Mouse (Mus musculus) MEL (cell line): ENCODE results near the gene Dlg2. TPM values are rescaled to one million over a fixed set of nuclear protein-coding genes. Genes with fewer than 3 reads are reported as not detected.

Source experiments
- DNase-seq: peaks from one replicate; pipeline ENCODE4 v3.0.0; 2011; ENCODE audit warnings: low read depth, low spot score
- H3K27ac ChIP-seq: 2 replicates; pipeline ENCODE4 v1.5.1; 2012; ENCODE audit warnings: low read depth, mild to moderate bottlenecking, control low read depth, low read length, moderate library complexity; ENCODE audit not compliant: control insufficient read depth
- H3K27me3 ChIP-seq, 2 experiments: fragments of 150-350 bp in 1 of 2; sonication (generic) in 1 of 2; 2 replicates each; pipeline ENCODE4 v1.6.1; 2012; ENCODE audit warnings: low read length in 2 of 2, mild to moderate bottlenecking in 2 of 2, improper control_type of control experiment in 1 of 2, moderate library complexity in 1 of 2; ENCODE audit not compliant: insufficient read depth in 2 of 2, control insufficient read depth in 1 of 2
- H3K36me3 ChIP-seq, 2 experiments: 2 replicates each; pipeline ENCODE4 v1.6.1; 2012 to 2014; ENCODE audit warnings: low read length in 2 of 2, improper control_type of control experiment in 1 of 2, inconsistent platforms in 1 of 2, mild to moderate bottlenecking in 1 of 2; ENCODE audit not compliant: insufficient read depth in 2 of 2, control insufficient read depth in 1 of 2
- H3K4me1 ChIP-seq, 2 experiments: fragments of 150-350 bp in 1 of 2; sonication (generic) in 1 of 2; 2 replicates each; pipeline ENCODE4 v1.6.1; 2012; ENCODE audit warnings: low read length in 2 of 2, improper control_type of control experiment in 1 of 2, mild to moderate bottlenecking in 1 of 2; ENCODE audit not compliant: insufficient read depth in 2 of 2, control insufficient read depth in 1 of 2
- H3K4me3 ChIP-seq, 2 experiments: fragments of 150-350 bp in 1 of 2; sonication (generic) in 1 of 2; 2 replicates each; pipeline ENCODE4 v1.5.1; 2012; ENCODE audit warnings: low read depth in 2 of 2, low read length in 2 of 2, mild to moderate bottlenecking in 2 of 2, moderate library complexity in 2 of 2, control low read depth in 1 of 2, improper control_type of control experiment in 1 of 2; ENCODE audit not compliant: control insufficient read depth in 1 of 2, insufficient read depth in 1 of 2
- H3K79me2 ChIP-seq: 2 replicates; pipeline ENCODE4 v1.6.1; 2012; ENCODE audit warnings: mild to moderate bottlenecking, low read length, moderate library complexity; ENCODE audit not compliant: control insufficient read depth, poor library complexity, insufficient read depth
- H3K9ac ChIP-seq: 2 replicates; pipeline ENCODE4 v1.6.1; 2012; ENCODE audit warnings: low read depth, mild to moderate bottlenecking, control low read depth, low read length, moderate library complexity; ENCODE audit not compliant: control insufficient read depth, poor library complexity, severe bottlenecking
- H3K9me3 ChIP-seq: fragments of 150-350 bp; sonication (generic); replicated peaks from 2 replicates; pipeline ENCODE4 v1.6.1; 2012; ENCODE audit warnings: mild to moderate bottlenecking, low read length, improper control_type of control experiment, moderate library complexity; ENCODE audit not compliant: insufficient read depth
- BHLHE40 ChIP-seq: IDR thresholded peaks from 2 replicates; pipeline ENCODE4 v1.6.1; 2012; ENCODE audit warnings: low read depth, mild to moderate bottlenecking, inconsistent platforms, low read length, improper control_type of control experiment, borderline replicate concordance
- CHD1 ChIP-seq: IDR thresholded peaks from 2 replicates; pipeline ENCODE4 v1.6.1; 2012; ENCODE audit warnings: low read depth, mild to moderate bottlenecking, inconsistent platforms, low read length, improper control_type of control experiment
- CTCF ChIP-seq, 3 experiments: IDR thresholded peaks in 2 of 3; conservative IDR thresholded peaks in 1 of 3; 2 replicates each; pipeline ENCODE4 v1.5.1; 2011 to 2012; ENCODE audit warnings: low read length in 3 of 3, low read depth in 2 of 3, mild to moderate bottlenecking in 2 of 3, improper control_type of control experiment in 1 of 3, inconsistent platforms in 1 of 3, mixed read lengths in 1 of 3, moderate library complexity in 1 of 3; ENCODE audit not compliant: control insufficient read depth in 1 of 3, insufficient read depth in 1 of 3, poor library complexity in 1 of 3, severe bottlenecking in 1 of 3
- E2F4 ChIP-seq: IDR thresholded peaks from 2 replicates; pipeline ENCODE4 v1.6.1; 2011; ENCODE audit warnings: low read depth, low read length, improper control_type of control experiment, borderline replicate concordance
- ELF1 ChIP-seq: IDR thresholded peaks from 2 replicates; pipeline ENCODE4 v1.6.1; 2014; ENCODE audit warnings: low read depth, mild to moderate bottlenecking, inconsistent platforms, low read length, improper control_type of control experiment, moderate library complexity
- GATA1 ChIP-seq: IDR thresholded peaks from 2 replicates; pipeline ENCODE4 v1.6.1; 2011; ENCODE audit warnings: low read depth, low read length, improper control_type of control experiment
- HCFC1 ChIP-seq: IDR thresholded peaks from 2 replicates; pipeline ENCODE4 v1.6.1; 2012; ENCODE audit warnings: low read depth, mild to moderate bottlenecking, inconsistent platforms, low read length, improper control_type of control experiment, moderate library complexity
- MAFK ChIP-seq: IDR thresholded peaks from 2 replicates; pipeline ENCODE4 v1.6.1; 2011; ENCODE audit warnings: low read depth, mild to moderate bottlenecking, low read length, improper control_type of control experiment, borderline replicate concordance
- MAZ ChIP-seq: IDR thresholded peaks from 2 replicates; pipeline ENCODE4 v1.6.1; 2012; ENCODE audit warnings: low read depth, mild to moderate bottlenecking, inconsistent platforms, low read length, improper control_type of control experiment
- MEF2A ChIP-seq: IDR thresholded peaks from 2 replicates; pipeline ENCODE4 v1.6.1; 2014; ENCODE audit warnings: low read depth, mild to moderate bottlenecking, inconsistent platforms, low read length, improper control_type of control experiment; ENCODE audit not compliant: poor library complexity, insufficient replicate concordance, severe bottlenecking; ENCODE audit errors: extremely low read depth
- MYC ChIP-seq: IDR thresholded peaks from 2 replicates; pipeline ENCODE4 v1.6.1; 2011; ENCODE audit warnings: low read depth, mild to moderate bottlenecking, low read length, improper control_type of control experiment, moderate library complexity
- NRF1 ChIP-seq: IDR thresholded peaks from 2 replicates; pipeline ENCODE4 v1.6.1; 2014; ENCODE audit warnings: low read depth, mild to moderate bottlenecking, inconsistent platforms, low read length, improper control_type of control experiment, moderate library complexity; ENCODE audit not compliant: poor library complexity, insufficient read depth, severe bottlenecking
- POLR2A ChIP-seq, 2 experiments: IDR thresholded peaks; 2 replicates each; pipeline ENCODE4 v1.6.1; 2011 to 2012; ENCODE audit warnings: low read length in 2 of 2, mild to moderate bottlenecking in 2 of 2, control low read depth in 1 of 2, improper control_type of control experiment in 1 of 2, low read depth in 1 of 2, moderate library complexity in 1 of 2; ENCODE audit not compliant: control insufficient read depth in 1 of 2, insufficient read depth in 1 of 2, poor library complexity in 1 of 2
- RCOR1 ChIP-seq: IDR thresholded peaks from 2 replicates; pipeline ENCODE4 v1.6.1; 2012; ENCODE audit warnings: low read depth, mild to moderate bottlenecking, inconsistent platforms, low read length, improper control_type of control experiment
- SIN3A ChIP-seq: IDR thresholded peaks from 2 replicates; pipeline ENCODE4 v1.6.1; 2012; ENCODE audit warnings: low read length, improper control_type of control experiment, inconsistent platforms
- SMC3 ChIP-seq: IDR thresholded peaks from 2 replicates; pipeline ENCODE4 v1.6.1; 2011; ENCODE audit warnings: low read depth, low read length, improper control_type of control experiment
- TAL1 ChIP-seq: IDR thresholded peaks from 2 replicates; pipeline ENCODE4 v1.6.1; 2012; ENCODE audit warnings: mild to moderate bottlenecking, inconsistent platforms, low read length, moderate library complexity, mixed read lengths
- UBTF ChIP-seq: IDR thresholded peaks from 2 replicates; pipeline ENCODE4 v1.6.1; 2012; ENCODE audit warnings: low read depth, mild to moderate bottlenecking, inconsistent platforms, low read length, improper control_type of control experiment, moderate library complexity, borderline replicate concordance; ENCODE audit not compliant: insufficient read depth
- USF1 ChIP-seq: IDR thresholded peaks from 2 replicates; pipeline ENCODE4 v1.6.1; 2014; ENCODE audit warnings: low read depth, mild to moderate bottlenecking, inconsistent platforms, low read length, improper control_type of control experiment, moderate library complexity
- ZMIZ1 ChIP-seq: IDR thresholded peaks from 2 replicates; pipeline ENCODE4 v1.6.1; 2012; ENCODE audit warnings: low read depth, mild to moderate bottlenecking, inconsistent platforms, low read length, improper control_type of control experiment, moderate library complexity
- polyA plus RNA-seq, 2 experiments: library from polyadenylated mRNA; stranded (reverse) in 1 of 2; unstranded in 1 of 2; fragments of >175 nt in 1 of 2; fragments of >200 nt in 1 of 2; gene quantifications; 2 replicates each; pipeline versions ENCODE4 v1.2.1 to v1.2.4; 2012; ENCODE audit warnings: low replicate concordance in 2 of 2, low read depth in 1 of 2; ENCODE audit not compliant: insufficient read length in 2 of 2, insufficient read depth in 1 of 2, missing spikeins in 1 of 2
- total RNA-seq: library from RNA; depleted of rRNA; stranded (reverse); fragments of 300-350 nt; gene quantifications from 2 replicates; pipeline ENCODE4 v1.2.3, GENCODE M21; 2012

Gene Dlg2
- total and polyA plus RNA-seq, 3 experiments: 0.04 TPM; not detected in 2

DNA sequence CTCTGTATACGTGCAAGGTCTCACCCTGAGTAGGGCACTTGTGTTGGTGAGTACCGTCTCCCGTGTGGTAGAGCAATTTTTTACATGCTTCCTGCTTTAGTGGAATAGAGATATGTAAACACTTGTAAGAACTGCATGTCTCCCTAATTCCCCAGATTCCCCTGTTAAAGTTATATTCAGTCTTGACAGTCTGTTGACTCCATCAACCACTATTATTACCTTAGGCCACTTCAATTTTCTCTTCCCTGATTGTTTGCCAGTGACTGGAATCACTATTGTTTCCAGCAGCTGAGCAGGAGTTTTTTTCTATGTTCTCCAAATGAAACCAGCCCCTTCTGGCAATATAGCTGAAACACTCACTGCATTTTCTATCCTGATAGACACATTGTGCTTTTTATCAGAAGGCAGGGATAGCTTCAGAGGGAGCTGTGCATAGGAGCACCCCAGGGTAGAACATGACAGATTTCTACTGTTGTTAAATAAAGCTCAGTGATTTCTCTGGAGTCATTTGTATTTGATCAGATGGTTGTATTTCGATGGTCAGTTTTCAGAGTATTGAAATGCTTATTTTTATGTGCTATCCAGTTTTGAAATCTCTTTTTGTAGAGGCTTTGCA is 1314.6 kb downstream of the Dlg2 start:
- TF ChIP-seq HCFC1: no peak
- no peak for TF ChIP-seq ELF1
- no peak overlapping the region for H3K4me3 ChIP-seq
- H3K9ac ChIP-seq: no peak overlapping the region
- no peak for DNase-seq
- no peaks in the 10 kb centered on the region for H3K79me2 ChIP-seq
- no peak overlapping the region for H3K27ac ChIP-seq
- no peaks in the 10 kb centered on the region for H3K27me3 ChIP-seq
- no peaks in the 10 kb centered on the region for H3K9me3 ChIP-seq
- H3K36me3 ChIP-seq: no peaks in the 10 kb centered on the region
- no peaks in the 10 kb centered on the region for H3K4me1 ChIP-seq

DNA sequence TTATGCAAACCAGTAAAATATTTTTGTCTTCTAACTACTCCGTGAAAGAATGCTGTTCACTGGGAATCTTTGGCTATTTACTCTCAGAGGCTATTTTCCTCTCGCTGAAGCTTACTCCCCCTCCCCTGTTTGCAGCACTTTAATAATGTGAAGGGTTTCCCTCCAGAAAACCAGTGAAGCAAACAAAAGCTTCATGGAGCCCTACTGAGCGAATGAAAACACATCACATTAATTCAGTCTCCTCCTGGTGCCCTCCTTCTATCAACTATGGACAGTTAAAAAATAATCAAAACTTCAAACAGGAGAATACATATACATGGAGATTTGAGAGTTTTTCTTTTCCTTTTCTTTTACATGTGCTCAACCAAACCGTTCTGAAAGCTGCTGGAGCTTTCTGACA is 1330.2 kb downstream of the Dlg2 start:
- Histone ChIP-seq H3K27me3 (no peaks in the 10 kb centered on the region), H3K9me3 (no peaks in the 10 kb centered on the region), H3K27ac (no peak overlapping the region), H3K4me1 (no peaks in the 10 kb centered on the region), H3K36me3 (no peaks in the 10 kb centered on the region), H3K79me2 (no peaks in the 10 kb centered on the region), H3K9ac (no peak overlapping the region), H3K4me3 (no peak overlapping the region)
- no peak for DNase-seq
- TF ChIP-seq POLR2A (IDR thresholded peaks at IDR 0.05; ENCODE audit: control insufficient read depth in 1 of 2, insufficient read depth in 1 of 2, low read depth in 1 of 2, low read length in 2 of 2, poor library complexity in 1 of 2): no peak
- TF ChIP-seq TAL1: no peak
- TF ChIP-seq NRF1: no peak
- no peak for TF ChIP-seq ZMIZ1
- no peak for TF ChIP-seq RCOR1
- TF ChIP-seq UBTF: no peak
- no peak for TF ChIP-seq SIN3A
- no peak for TF ChIP-seq USF1
- no peak for TF ChIP-seq MAFK

DNA sequence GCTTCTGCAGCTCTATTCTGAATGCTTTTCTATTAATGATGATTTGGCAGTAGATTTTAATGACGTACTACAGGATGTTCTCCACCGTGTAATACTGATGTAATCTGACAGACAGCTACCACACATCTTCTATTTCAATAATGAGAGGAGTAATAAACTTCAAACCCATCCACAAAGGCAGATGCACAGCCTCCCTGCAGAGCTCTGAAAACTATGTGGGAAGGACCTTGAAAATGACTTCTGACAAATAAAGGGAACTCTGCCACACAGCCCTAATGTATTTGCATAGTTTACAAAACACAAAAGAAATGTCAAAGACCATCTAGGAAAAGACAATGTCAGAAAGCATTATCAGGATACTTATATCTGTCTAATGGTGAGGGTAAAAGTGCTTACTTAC is 1334.3 kb downstream of the Dlg2 start:
- Histone ChIP-seq H3K27me3 (no peaks in the 10 kb centered on the region), H3K9ac (no peak overlapping the region), H3K27ac (no peak overlapping the region), H3K9me3 (no peaks in the 10 kb centered on the region), H3K4me1 (no peaks in the 10 kb centered on the region), H3K36me3 (no peaks in the 10 kb centered on the region), H3K79me2 (no peaks in the 10 kb centered on the region), H3K4me3 (no peak overlapping the region)
- no peak for TF ChIP-seq BHLHE40
- no peak for TF ChIP-seq GATA1
- no peak for TF ChIP-seq UBTF
- TF ChIP-seq MAFK: no peak
- TF ChIP-seq SMC3: no peak
- no peak for TF ChIP-seq SIN3A
- TF ChIP-seq CHD1: no peak
- TF ChIP-seq RCOR1: no peak
- no peak for TF ChIP-seq MAZ
- no peak for TF ChIP-seq MYC
- no peak for TF ChIP-seq MEF2A
- no peak for TF ChIP-seq E2F4
- TF ChIP-seq CTCF (IDR thresholded peaks at IDR 0.05 in 2 of 3, conservative IDR thresholded peaks at IDR 0.05 in 1 of 3; ENCODE audit: control insufficient read depth in 1 of 3, insufficient read depth in 1 of 3, low read depth in 2 of 3, low read length in 3 of 3, poor library complexity in 1 of 3, severe bottlenecking in 1 of 3): no peak
- DNase-seq: no peak
